Mouse (Mus musculus) thymus, postnatal 4 days (tissue): ENCODE data around the gene Col20a1.
A peak's percentile ranks its signal among the peaks of the same experiment; 100 is the strongest.

Experiments used
- DNase-seq: peaks from one replicate; pipeline ENCODE4 v3.0.0; 2021

The Col20a1 gene

DNA sequence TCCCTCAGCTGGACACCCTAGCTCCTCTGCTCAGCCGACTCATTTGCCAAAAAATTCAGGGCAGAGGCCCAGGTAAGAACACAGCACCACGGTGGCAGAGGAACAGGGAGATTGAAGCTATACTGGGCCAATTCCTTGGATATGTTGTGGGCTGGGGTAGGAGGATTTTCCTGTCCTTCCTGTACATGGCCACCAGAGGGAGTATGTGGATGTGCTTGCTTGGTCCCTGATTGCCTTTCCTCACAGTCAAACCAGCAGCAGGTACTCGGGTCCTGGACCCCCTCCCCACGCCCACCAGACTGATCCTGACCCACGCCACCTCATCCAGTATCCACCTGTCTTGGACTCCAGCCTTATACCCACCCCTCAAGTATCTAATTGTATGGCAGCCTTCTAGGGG lies 10.1 kb downstream of the Col20a1 start:
- peak; percentile 36 for DNase-seq

DNA sequence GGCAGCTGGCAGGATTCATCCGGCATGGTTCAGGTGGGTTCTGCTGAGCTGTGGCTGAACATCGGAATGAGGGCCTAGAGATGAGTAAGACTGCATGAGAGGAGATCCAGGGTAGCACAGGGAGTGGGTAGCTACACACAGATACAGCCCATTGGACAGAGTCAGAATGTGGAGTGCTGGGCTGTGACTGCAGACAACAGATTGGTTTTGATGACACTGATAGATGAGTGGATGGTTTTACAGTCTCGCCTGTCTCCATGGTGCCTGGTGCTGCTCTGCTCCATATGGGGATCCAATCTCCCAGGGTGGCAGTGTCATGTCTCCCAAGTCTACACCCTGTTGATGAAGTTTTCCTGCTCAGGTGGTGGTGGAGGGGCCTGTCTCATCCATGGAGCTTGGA lies 10.6 kb downstream of the Col20a1 start:
- DNase-seq: no peak

DNA sequence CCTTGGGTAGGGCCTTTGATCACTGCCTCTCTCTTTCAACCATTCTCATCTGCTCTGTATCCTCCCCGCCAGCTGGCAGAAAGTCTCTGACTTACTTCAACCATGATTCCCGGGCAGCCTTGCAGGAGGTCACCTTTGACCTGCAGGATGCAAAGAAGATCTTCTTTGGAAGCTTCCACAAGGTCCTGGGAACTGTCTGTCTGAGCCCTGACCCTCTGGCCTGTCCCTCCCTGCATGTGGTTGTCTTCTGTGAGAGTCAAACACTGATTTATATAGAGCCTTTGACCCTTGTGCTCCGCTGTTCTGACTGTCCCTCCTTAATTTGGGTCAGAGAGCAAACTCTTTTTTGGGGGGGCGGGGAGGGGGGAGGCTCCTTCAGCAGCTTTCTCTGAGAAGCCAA lies 20.7 kb downstream of the Col20a1 start:
- no peak for DNase-seq

GRCm38 (mm10) chr2:181008339-181008738 lies 22.0 kb downstream of the Col20a1 start:
- no peak for DNase-seq

DNA sequence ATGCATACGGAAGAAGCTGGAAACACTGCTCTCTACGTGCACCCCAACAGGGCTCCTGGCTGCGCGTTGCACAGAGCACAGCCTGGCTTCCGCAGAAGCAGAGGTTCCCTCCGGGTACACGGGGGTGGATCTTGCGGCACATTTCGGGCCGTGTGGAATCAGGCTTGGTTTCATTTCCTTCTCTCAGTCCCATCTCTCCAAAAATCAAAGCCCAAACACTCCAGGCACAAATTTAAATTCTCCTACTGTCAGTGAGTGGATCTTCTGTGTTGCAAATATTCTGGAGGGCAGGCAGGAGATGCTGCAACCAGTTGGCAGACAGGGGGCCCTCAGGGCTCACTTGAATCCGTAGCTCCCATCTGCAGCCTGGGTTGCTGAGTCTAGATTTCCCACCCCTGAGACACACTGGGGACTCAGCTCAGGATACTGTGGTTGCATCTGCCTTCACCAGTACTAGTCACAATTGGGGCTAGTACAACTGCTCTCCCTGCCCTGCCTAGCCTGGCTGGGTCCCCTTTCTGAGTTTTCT lies 45.1 kb downstream of the Col20a1 start:
- DNase-seq: no peak

DNA sequence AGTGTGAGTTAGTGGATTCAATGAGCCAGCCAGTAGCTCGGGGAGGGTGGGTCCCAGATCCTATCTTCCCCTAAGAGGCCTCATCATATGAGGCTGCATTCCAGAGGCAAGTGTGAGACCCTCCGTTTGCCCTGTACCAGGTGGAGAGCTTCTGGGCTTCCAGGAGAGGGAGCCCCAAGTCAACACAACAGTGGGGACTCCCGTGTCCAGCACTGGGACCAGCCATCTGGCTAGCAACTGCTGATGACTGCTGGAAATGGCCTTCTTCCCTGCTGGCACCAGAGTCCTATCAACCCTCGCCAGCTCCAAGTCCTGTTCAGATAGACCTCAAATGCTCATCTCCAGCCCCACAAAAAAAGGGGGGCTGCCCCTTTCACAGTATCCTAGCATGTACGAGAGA lies 46.1 kb downstream of the Col20a1 start:
- no peak for DNase-seq

DNA sequence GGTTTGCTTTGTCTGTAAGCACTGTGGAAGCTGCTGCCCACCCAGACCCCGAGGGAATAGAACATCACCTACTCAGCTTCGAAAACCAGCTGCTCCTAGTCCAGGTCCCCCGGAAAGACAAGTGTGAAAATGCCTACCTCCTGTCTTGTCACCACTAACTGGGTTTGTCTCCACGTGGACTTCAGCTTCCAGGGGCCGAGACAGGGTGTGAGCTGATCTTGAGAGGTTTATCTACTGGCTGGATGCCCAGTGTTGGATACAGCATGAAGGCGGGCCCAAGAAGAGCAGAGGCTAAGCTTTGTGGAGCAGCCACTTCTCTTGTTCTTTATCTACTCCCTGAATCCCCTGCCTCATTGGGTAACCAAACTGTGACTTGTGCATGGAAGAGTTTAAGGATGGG lies 47.0 kb downstream of the Col20a1 start:
- DNase-seq: no peak

GRCm38 (mm10) chr2:181035186-181035585 lies 48.9 kb downstream of the Col20a1 start:
- DNase-seq: no peak

- DNase-seq: no peak
Measured at GRCm38 (mm10) chr2:181036561-181036960, 50.2 kb downstream of the Col20a1 start.

GRCm38 (mm10) chr2:181038644-181039355 lies 52.5 kb downstream of the Col20a1 start:
- DNase-seq: peak; percentile 25

DNA sequence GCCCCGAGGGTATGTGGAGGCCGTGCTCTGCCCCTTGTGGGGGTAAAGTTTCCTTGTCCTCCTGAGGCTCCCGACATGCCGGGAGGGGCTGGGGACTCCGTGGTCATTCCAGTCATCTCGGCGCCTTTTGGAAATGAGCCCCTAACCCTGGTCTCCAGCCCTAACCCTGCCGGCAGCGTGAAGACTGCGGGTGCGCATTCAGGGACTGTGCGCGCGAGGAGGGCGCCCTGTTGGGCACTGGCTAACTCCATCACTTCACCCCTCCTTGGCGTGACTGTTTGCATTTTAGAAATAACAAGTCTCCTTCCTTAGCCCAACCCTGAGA lies 53.0 kb downstream of the Col20a1 start:
- no peak for DNase-seq

DNA sequence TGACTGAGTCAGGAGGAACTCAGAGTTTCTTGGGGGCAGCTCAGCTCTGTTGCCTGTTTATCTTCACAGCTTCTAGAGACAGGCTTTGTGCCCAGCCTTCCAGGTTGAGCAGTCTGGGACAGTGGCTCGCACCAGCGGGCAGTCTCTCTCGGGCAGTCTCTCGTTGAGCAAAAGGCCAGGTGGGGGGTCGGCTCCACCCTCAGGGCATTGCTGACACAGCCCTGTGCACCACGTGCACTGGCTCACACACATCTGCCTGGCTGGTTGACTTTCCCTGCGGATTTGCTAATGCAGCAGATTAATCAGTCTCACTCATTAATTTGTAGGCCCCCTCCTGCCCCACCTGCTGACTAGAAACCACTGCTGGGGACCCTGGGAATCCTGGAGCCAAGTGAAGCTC lies 55.6 kb downstream of the Col20a1 start:
- DNase-seq: no peak

DNA sequence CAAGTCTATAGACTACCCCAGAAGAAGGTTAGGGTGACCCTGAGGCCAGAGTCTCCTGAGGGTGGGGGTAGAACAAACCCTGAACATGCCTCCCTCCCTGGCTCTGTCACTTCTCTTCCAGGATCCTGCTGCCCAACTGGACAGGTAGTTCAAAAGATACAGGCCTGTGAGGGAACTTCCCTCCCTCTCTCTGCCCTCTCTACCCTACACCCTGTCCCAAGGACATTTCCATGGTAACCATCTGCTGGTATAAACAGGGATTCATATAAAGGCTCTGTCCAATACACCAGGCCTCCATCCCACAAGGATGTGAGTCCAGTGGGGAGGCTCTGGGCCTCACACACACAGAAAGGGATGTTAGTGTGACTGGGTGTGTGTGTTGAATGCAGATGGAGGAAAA lies 56.0 kb downstream of the Col20a1 start:
- no peak for DNase-seq

- DNase-seq: no peak
Measured at GRCm38 (mm10) chr2:181043437-181043836, 57.1 kb downstream of the Col20a1 start, which contains the start of gene Chrna4. Gene Chrna4 (minus strand): TSS chr2:181043546.

DNA sequence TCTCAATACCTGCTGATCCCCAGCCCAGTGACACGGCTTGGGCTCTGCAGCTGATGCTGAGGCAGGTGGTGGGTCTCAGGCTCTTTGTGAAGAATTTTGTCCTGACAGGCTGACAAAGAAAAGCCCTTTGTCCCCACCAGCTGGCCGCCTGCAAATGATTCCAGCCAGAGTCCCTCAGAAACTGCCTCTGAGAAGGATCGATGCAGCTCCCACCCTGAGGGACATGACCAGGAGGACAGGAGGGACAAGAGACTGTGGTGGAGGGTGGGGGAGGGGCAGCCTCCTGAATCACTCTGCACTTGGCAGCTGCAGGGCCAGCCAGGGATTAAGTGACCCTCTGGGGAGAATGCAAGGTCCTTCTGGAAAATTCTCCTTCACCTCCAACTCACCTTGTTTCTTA lies 57.7 kb downstream of the Col20a1 start:
- DNase-seq: no peak

- DNase-seq: no peak
Measured at GRCm38 (mm10) chr2:181048252-181048945, 62.1 kb downstream of the Col20a1 start.

GRCm38 (mm10) chr2:181048986-181049385 lies 62.7 kb downstream of the Col20a1 start:
- DNase-seq: no peak

DNA sequence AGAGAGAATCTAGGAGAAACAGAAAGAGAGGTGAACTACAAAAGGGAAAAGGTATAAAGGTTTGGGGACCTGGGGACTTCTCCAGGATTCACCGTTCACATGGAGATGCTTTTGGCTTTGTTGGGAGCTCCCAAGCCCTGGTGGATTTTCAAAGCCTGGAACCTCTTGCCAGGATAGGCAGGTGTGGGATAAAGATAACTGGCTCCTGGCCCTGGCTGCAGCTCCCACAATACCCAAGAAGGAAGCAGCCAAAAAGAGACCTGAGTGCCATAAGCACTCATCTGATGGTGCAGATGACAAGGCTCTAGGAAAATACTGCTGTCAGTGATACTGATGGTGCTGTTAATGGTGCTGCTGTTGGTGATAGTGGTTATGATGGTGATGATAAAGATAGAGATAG lies 65.8 kb downstream of the Col20a1 start:
- DNase-seq: no peak

DNA sequence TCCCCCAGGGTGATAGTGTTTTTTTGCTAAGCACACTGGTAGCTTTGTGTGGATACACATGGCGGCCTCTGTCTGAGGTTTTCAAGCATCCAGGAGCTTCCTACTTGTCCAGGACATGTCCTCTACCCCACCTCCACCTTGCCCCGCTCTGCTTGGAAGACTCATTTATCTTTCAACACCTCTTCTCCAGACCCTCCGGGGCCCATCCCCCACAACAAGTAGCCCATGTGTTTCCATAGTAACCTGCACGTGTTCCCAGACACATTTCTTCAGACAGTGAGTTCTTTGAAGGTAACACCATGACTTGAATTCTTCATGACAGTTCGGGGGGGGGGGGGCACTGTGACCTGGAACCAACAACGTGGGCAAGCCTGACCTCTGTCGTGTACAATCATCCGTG lies 71.0 kb downstream of the Col20a1 start:
- DNase-seq: no peak

- no peak for DNase-seq
Measured at GRCm38 (mm10) chr2:181058193-181058592, 71.9 kb downstream of the Col20a1 start.

GRCm38 (mm10) chr2:181060127-181060526 lies 73.8 kb downstream of the Col20a1 start:
- DNase-seq: peak; percentile 81

GRCm38 (mm10) chr2:181065827-181066226 lies 79.5 kb downstream of the Col20a1 start:
- DNase-seq: no peak
